Mouse (Mus musculus): ENCODE measurements at regions not wholly inside any gene's neighbourhood (a gene's known extent, or its start where the extent isn't known, plus 50 kb on each side); places are given as distances from the start of the nearest gene placed in this dataset.

DNA sequence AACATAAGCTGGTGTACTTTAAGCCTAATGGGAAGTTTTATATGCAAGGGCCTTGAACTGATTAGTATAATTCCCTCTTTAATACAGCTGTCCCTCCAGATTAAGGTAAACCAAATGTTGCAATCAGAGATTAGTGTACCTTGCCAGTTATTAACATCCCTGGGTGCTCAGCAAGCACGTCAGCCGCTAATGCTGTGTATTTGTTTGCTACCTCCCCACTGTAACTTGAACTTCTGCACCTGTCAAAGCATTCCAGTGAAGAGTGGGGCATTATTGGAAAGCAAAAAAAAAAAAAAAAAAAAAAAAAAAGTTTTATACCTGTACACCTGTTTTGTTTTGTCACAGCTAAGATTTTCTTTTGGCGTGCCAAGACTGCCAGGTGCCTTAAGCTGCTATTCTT lies 53.1 kb upstream of the Zeb2 start:
- TF ChIP-seq CTCF (IDR thresholded peaks at IDR 0.05; ENCODE audit: borderline replicate concordance, insufficient read depth, low read depth, low read length) (no peak), POLR2A (IDR thresholded peaks at IDR 0.05; ENCODE audit: borderline replicate concordance, insufficient read depth, low read length) (no peak)
